Mouse (Mus musculus): Measurements from ENCODE around the gene Slc15a1.

Slc15a1 gene

GRCm38 (mm10) chr14:121492328-121492727 is 12.7 kb downstream of the Slc15a1 start:
- DNase-seq, result peak; percentile 41

GRCm38 (mm10) chr14:121485722-121486121 is 19.3 kb downstream of the Slc15a1 start:
- no peak for DNase-seq

- DNase-seq, result no peak
These were observed 20.6 kb downstream of the Slc15a1 start for GRCm38 (mm10) chr14:121484436-121484835.

- DNase-seq, result no peak
These were observed 22.9 kb downstream of the Slc15a1 start for GRCm38 (mm10) chr14:121482181-121482580.

GRCm38 (mm10) chr14:121481591-121481990 is 23.5 kb downstream of the Slc15a1 start:
- no peak for DNase-seq

GRCm38 (mm10) chr14:121479096-121479495 is 26.0 kb downstream of the Slc15a1 start:
- no peak for DNase-seq

- DNase-seq, result no peak
These were observed 26.9 kb downstream of the Slc15a1 start for GRCm38 (mm10) chr14:121477925-121478693.

- DNase-seq, result no peak
These were observed 31.2 kb downstream of the Slc15a1 start for GRCm38 (mm10) chr14:121473869-121474268.

- no peak for DNase-seq
These were observed 33.4 kb downstream of the Slc15a1 start for GRCm38 (mm10) chr14:121471545-121472121.

- DNase-seq, result no peak
These were observed 35.5 kb downstream of the Slc15a1 start for GRCm38 (mm10) chr14:121469601-121470000.

GRCm38 (mm10) chr14:121467646-121468045 is 37.4 kb downstream of the Slc15a1 start:
- DNase-seq, result no peak

GRCm38 (mm10) chr14:121466501-121466900 is 38.6 kb downstream of the Slc15a1 start:
- no peak for DNase-seq

GRCm38 (mm10) chr14:121464318-121464717 is 40.7 kb downstream of the Slc15a1 start:
- no peak for DNase-seq

- DNase-seq, result no peak
These were observed 42.3 kb downstream of the Slc15a1 start for GRCm38 (mm10) chr14:121462756-121463155.

GRCm38 (mm10) chr14:121460966-121461365 is 44.1 kb downstream of the Slc15a1 start:
- no peak for DNase-seq

GRCm38 (mm10) chr14:121458521-121458920 is 46.5 kb downstream of the Slc15a1 start:
- DNase-seq, result no peak

GRCm38 (mm10) chr14:121457536-121457935 is 47.5 kb downstream of the Slc15a1 start:
- no peak for DNase-seq

GRCm38 (mm10) chr14:121456416-121457285 is 48.4 kb downstream of the Slc15a1 start:
- DNase-seq, result peak; percentile 47

- no peak for DNase-seq
These were observed 49.1 kb downstream of the Slc15a1 start for GRCm38 (mm10) chr14:121455976-121456375.

GRCm38 (mm10) chr14:121455527-121455926 is 49.5 kb downstream of the Slc15a1 start:
- DNase-seq, result peak; percentile 73

- no peak for DNase-seq
These were observed 51.9 kb downstream of the Slc15a1 start for GRCm38 (mm10) chr14:121453130-121453529.

- DNase-seq, result no peak
These were observed 52.8 kb downstream of the Slc15a1 start for GRCm38 (mm10) chr14:121452227-121452626.

GRCm38 (mm10) chr14:121451424-121452029 is 53.5 kb downstream of the Slc15a1 start:
- DNase-seq, result no peak
